Mouse (Mus musculus): ENCODE measurements around the gene Fgf22.
"Not testable (repeated sequence)": the region's sequence is repeated elsewhere in the genome, so short reads cannot be mapped to it uniquely, and the experiment has no call there.

Fgf22 gene

DNA sequence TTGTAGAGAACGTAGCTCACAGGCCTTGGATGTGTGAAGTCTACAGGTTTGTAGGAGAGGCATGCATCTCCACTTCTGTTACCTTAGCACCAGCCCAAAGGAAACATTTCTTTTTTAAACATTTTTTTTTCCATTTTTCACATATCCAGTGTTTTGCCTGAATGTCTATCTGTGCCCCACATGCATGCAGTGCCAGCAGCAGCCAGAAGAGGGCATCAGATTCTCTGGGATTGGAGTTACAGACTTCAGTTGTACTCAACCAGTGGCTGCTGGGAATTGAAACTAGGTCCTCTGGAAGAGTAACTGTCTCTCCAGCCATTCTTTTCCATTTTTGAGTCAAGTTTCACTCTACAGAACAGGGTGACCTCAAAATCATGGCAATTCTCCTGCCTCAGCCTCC lies 22.4 kb upstream of the Fgf22 start:
- no peak for DNase-seq (ENCODE audit: low spot score)

DNA sequence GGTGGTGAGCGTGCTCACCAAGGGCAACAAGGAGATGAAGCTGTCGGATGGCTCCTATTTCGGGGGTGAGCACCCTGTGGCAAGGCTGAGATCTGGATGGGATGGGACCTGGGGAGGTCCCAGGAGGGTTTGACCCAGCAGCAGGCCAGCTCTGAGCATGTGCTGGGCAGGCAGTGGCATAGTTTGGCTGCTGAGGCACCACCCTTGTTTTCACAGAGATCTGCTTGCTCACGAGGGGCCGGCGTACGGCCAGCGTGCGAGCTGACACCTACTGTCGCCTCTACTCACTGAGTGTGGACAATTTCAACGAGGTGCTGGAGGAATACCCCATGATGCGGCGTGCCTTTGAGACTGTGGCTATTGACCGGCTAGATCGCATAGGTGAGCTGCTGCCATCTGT lies 21.0 kb upstream of the Fgf22 start:
- no peak for DNase-seq (ENCODE audit: low spot score)

DNA sequence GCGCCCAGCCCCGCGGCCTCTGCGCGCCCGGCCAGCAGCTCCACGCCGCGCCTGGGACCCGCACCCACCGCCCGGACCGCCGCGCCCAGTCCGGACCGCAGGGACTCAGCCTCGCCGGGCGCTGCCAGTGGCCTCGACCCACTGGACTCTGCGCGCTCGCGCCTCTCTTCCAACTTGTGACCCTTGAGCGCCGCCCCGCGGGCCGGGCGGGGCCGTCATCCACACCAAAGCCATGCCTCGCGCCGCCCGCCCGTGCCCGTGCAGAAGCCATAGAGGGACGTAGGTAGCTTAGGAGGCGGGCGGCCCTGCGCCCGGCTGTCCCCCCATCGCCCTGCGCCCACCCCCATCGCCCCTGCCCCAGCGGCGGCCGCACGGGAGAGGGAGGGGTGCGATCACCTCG lies 19.5 kb upstream of the Fgf22 start:
- DNase-seq (ENCODE audit: low spot score) = no peak

DNA sequence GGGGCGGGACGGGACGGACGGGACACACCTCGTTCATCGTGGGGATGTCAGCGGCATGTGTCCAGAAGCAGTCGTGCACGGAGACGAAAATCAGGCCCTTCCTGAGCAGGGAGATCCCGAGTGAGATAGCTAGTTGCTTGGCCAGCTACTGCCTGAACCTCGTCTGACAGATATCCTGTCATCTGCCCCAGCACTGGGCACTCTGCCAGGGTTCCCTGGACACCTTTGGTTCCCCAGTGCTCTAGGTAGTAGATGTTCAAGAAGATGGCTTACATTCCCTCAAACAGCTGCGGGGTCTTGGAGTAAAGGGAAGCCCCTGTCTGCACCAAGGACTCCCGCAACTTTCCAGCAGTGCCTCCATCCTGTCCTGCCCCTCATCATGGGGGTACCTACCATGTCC lies 18.2 kb upstream of the Fgf22 start:
- DNase-seq (ENCODE audit: low spot score) = no peak

DNA sequence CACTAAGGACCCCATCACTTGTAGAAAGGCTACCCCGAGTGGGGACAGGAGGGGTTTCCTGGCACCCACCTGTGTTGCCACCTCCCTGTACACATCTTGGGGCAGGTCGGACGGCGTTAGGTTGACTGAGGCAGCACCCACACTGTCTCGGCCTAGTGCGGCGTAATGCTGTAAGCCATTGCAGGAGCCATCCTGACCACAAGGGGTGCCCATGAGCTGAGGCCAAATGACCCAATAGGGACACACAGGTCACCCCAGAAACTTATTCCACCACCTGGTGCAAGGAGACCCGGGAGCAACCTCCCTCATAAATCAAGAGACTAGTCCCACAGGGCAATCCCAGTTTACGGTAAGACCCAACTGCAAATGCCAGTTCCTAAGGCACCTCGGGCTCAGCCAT lies 16.6 kb upstream of the Fgf22 start:
- DNase-seq (ENCODE audit: low spot score) = peak; percentile 69

DNA sequence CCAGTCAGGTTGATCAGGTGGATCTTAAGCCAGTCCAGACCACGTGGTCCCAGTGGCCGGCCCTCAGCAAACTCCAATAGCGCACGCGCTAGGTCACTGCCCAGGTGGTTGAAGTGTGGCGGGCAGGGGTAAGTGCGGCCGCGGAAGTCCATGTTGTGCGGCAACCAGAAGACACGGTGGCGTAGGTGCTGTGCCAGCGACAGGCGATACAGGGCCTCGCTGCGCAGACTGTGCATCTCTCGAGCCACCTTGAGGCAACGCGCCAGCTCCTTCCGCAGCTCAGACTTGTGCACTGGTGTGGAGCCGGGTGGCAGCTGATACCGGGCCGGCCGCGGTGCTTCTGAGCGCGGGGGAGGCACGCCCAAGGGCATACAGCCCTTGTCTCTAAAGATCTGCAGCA lies 15.6 kb upstream of the Fgf22 start:
- no peak for DNase-seq (ENCODE audit: low spot score)

DNA sequence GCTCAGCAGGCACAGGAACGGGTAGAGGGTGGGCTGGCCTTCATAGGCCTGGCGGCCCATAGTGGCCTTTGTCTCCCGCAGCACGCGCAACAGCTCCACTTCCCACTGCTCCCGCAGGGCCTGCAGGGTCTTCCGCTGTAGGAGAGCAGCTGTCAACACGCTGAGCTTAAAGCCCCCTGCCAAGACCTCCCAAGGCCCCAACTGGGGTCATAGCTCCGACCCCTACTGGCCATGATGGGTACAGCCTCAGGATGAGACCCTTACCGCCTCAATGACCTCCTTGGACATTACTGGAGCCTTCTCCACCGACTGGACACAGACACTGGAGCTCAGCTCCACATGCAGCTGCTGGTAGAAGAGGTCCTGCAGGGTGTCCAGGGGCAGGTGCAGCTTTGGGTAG lies 14.0 kb upstream of the Fgf22 start:
- peak; percentile 42 for DNase-seq (ENCODE audit: low spot score)

DNA sequence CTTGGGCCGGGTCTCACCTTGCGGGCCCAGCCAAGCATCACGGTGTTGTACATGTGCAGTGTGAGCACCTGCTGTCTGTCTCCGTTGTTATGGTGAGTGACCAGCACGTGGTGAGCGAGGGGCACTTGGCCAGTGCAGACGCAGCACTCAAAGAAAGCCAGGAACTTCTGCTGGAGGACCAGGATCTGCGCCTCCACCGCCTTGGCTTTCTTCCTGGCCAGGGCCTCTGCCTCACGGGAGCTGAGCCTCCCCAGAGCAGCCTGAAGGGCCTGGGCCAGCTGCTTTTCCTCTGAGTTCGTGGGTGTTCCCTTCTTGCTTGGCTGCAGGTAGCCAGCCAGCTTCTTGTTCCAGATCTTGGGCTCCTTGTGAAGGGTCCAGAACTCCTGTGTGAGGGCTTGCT lies 11.7 kb upstream of the Fgf22 start:
- DNase-seq (ENCODE audit: low spot score) = peak; percentile 39

DNA sequence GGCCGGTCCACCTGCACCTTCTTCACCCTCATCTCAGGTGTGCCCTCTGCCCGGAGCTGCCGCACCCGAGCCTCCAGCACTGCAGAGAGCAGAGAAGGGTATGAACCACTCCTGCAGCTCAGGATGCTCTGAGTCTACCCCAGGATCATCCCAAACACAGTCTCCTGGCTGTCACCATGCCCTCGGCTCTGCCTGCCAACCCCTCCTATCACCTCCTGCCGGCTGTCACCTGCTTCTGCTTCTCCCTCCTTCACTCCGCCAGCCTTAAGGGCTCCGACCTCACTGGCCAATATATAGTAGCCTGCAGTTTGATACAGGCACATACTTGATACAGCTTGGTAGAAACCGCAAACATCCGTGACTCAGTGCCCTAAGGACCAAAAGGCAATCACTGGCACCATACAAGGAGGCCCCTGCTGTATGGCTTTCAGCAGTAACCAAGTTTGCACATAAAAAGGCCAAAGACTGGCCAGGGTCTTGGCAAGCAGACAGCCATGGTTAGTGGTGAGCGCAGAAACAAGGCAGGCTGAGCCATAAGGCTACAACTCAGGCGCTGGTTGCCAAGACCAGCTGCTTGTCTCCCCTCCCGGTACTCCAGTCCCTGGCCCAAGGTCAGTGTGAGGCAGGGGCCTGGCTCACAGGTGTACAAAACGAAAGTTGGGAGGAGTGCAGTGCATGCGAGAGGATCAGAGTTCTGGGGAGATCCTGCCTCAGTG lies 11.1 kb upstream of the Fgf22 start:
- no peak for DNase-seq (ENCODE audit: low spot score)

DNA sequence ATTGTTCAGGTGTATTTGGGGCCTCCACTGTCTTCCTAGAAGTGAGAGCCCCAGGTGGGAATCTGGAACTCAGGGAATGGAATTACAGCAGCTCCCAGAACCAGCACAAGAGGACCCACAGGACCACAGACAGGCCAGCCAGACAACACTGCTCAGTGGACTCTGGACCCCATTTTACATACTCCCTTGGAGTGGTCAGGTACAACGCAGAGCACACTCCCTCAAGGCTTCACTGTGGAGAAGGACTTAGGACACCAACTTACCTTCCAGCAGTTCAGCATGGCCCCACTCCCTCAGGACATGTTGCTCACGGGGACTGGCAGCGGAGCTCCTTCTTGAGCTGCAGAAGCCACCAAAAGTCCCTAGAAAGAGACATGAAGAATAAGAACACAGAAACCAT lies 9.5 kb upstream of the Fgf22 start:
- DNase-seq (ENCODE audit: low spot score) = no peak

DNA sequence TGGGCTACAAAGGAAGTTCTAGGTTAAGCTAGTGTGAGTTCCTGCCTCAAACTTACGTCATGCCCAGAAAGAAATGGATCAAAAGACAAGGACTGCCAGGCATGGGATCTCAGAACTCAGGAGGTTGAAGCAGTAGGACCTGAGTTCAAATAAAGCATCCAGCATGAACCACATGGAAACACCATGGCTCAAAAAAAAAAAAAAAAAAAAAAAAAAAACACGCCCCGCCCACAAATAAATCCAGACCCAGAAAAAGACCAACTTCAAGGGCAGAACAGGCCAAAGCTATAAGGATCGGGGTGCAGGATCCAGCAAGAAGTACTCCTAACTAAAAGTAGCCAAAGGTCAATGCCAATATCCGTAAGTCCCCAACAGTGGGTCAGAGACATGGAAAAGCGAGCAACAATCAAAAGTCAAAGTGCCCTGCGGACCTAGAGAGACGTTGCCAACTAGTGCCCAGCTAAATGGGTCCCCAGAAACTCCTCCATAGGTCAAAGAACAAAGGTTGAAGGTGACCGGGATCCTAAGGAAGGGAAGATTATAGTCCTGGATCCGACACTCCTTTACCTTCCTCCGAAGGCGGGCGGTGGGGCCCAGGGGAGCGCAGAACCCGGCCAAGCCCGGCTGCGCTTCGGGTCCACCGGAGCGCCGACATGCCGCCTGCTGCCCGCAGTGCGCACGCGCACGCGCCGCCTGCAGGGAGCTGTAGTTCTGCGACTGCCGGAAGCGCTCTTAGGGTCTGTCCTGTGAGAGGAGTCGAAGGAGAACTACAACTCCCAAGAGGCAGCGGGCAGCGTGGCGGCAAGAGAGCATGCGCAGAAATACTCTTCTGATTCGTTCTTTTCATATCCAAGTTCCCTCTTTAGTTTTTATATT lies 8.7 kb upstream of the Fgf22 start, which contains the start of gene Polrmt:
TSS of gene Polrmt (minus strand) at position 684 of the 876 bp plus-strand sequence.
- DNase-seq (ENCODE audit: low spot score) = peak; percentile 95

DNA sequence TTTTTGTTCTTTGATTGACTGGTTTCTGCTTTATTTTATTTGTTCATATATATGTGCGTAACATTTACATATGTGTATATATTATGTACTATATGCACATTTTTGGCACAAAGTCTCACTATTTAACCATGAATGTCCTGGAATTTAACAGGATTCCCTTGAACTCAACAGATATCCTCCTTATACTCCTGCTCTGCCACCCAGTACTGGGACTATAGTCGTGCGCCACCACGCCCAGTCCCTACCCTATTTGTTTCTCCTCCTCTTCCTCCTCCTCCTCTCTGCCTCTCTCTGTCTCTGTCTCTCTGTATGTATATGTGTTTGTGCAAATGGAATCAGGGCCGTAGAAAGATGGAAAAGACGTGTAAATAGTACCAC lies 8.1 kb upstream of the Fgf22 start:
- DNase-seq (ENCODE audit: low spot score) = no peak

DNA sequence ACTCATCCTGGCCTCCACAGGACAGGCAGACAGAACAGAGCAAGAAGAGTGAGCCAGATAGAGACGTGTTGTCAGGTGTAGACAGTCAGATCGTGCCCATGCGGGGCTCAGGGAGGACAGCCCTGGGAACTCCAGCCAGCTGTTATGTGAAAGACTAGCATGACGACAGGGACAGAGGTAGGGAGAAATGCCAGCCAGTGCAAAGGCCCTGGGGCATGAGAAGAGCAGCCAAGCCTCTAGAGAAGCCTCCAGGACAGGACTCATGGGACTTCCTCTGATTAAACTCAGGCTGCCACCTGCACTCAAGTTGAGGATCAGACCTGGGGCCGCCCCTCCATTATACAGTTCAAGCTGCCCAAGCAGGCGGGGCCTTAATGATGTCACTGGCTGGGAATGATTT lies 6.4 kb upstream of the Fgf22 start:
- DNase-seq (ENCODE audit: low spot score) = no peak

DNA sequence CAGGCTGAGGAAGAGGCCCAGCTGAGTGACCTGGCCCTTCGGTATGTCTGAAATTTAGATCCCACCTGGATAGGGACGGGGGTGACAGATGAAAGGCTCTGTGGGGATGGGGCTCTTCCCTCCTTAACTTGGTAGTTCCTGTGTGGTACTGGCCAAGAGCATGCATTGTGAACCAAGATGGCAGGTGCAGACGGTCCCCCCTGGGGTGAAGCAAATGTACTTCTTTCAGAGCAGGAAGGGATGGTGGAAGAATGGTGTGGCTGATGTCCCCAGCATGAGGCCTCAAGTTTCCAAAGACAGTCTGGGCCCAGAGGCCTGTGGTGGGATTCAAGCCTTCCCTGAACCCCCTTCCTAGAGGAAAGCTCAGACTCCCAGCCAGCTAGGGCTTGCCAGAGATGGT lies 978 bp downstream of the Fgf22 start:
- DNase-seq (ENCODE audit: low spot score) = no peak

DNA sequence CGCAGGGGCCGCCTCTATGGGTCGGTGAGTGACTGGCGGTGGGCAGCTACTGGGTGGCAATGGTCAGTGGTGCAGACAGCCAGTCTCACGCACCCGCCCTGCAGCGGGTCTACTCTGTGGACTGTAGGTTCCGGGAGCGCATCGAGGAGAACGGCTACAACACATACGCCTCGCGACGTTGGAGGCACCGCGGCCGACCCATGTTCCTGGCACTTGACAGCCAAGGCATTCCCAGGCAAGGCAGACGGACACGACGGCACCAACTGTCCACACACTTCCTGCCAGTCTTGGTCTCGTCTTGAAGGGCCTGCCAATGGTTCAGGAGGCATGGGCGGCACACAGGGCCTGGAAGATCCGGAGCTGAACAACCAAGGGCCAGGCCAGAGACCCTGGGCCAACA lies 1.8 kb downstream of the Fgf22 start:
- no peak for DNase-seq (ENCODE audit: low spot score)

DNA sequence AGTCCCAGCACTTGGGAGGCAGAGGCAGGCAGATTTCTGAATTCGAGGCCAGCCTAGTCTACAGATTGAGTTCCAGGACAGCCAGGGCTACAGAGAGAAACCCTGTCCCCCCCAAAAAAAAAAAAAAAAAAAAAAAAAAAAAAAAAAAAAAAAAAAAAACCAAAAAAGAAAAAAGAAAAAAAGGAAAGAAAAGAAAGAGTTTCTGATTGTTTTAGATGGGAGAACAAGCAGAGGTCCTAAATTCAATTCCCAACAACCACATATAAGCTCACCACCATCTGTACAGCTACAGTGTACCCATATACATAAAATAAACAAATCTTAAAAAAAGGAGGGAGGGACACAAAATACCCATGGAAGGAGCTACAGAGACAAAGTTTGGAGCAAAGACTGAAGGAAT lies 4.8 kb downstream of the Fgf22 start:
- DNase-seq (ENCODE audit: low spot score) = not testable (repeated sequence)

DNA sequence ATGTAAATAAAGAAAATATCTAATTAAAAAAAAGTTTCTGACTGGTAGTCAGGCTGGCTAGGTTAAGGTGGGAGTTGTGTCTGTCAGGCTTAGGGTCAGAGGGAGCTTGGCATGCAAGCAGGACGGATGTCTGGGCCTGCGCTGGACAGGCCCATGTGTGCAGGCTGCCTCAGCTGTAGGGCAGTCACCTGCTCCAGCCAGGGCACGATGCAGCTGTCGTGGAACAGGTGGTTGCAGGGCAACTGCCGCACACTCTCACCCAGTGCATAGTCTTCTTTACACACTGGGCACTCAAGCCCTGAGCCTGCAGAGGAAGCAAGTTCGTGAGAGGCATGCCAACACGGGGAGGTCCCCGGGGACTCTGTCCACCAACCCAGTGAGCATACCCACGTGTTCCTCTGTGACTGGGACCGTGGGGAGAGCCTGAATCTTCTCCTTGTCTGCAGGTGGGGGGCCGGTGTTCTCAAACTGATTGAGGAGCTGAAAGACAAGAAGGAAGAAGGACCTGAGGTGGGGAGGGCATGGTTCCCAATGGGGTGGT lies 5.8 kb downstream of the Fgf22 start:
- DNase-seq (ENCODE audit: low spot score) = no peak

DNA sequence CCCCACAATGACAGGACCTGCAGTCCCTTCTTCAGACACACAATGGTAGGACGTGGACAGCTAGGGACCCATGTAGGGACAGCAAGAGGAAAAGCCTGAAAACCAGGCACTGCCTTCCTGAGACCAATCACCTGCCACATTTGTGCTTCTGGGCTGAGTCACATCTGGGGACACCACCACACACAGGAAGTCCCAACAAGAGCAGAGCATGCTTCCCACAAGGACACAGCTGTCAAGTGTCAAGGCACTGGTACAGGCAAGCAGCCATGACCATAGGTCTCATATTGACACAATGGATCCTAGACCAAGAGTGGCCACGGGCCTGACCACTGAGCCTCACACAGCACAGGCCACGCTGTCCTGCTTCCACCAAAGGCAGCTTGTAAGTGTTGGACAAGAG lies 8.0 kb downstream of the Fgf22 start:
- DNase-seq (ENCODE audit: low spot score) = no peak

DNA sequence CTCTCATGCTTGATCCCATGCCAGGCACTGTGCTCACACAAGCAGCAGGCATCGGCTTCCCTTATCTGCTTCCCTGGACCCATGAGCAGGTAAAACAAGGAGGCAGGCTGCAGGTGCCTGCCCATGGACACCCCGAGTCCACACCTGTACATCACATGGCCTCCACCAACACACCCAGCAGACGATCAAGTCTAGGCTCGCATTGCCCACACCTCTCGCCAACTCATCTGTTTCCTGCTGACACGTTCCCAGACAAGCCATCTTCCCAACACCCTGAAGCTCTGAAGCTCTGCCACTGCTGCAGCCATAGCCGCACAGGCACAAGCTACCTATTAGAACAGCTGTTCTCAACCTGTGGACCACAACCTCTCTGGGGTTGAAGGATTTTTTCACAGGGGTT lies 9.4 kb downstream of the Fgf22 start:
- no peak for DNase-seq (ENCODE audit: low spot score)

DNA sequence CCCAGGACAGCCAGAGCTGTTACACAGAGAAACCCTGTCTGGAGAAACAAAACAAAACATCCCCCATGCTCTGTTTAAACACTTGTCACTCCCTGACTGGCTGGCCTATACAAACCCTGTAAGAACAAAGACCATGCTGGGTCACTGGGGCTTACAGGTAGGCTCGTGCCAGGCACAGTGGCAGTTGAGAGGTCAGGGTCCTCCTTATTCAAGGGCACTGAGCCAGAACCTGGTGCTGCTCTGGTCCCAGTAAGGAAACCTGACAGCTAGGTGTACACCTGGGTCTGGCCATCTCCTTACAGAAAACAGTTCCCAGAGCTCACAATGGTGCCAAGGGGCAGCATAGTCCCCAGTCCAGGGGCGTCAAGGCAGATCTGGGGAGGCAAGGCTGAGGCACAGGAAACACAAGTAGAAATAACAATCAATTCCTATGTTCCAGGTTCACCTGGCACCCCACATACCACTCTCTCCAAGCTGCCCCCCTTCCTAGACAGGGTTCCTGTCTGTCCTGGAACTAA lies 10.4 kb downstream of the Fgf22 start:
- DNase-seq (ENCODE audit: low spot score) = no peak

DNA sequence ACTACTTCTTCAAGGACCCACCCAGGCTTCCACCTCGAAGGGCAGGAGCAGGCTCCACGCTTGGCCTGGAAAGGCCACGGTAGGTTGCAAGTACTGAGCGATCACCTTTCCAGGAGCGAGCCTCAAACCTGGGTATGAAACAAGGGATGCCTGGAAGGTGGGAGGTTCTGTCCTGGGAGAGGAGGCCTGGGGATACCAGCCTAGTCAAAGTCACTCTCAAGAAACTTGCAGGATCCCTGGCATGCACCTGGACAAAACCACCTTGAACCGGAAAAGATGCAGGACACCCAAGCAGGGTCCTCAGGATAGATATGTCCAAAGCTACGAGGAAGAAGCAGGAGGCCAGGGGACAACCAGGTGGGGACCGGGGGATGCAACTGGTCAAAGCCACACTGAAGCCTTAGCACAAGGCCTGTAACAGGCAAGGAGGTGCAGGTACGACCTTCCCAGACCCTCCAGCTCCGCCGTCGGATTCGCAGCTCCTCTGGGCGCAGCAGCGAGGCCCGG lies 11.2 kb downstream of the Fgf22 start:
- no peak for DNase-seq (ENCODE audit: low spot score)

DNA sequence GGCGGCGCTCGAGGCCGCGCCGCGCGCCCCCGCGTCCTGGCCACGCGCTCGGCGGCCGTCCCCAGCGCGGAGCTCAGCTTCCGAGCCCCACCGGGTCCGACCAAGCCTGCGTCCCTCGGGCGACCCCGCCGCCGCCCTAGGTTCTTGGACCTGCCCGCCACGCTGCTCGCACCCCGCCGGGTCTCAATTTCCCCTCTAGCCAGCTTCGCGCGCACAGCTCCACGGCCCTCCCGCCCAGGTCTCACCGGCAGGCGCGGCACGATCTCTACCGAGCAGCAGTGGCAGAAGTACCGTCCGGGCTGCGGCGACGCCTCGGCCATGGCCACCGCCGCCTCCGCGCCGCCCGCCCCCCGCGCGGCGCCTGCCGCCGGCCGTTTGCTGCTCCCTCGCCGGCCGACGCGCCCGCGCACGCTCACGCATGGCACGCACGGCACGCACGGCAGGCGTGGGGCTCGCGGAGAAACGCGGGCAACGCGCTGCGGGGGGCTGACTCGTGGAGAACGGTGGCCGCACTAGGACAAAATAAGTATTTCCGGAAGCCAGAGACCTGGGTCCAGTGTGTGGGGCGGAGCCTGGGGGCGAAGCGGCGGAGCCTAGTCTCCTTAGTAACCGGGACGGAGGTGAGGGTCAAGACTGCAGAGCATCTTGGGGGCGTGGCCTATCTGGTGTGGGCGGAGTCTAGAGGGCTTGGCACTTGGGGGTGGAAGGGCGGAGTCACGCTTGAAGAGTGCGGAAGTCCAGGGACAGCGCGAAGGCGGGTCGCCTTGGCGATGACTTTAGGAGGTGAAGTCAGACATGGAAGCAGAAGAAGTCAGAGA lies 11.8 kb downstream of the Fgf22 start, which contains the start of gene Rnf126:
TSS of gene Rnf126 (minus strand) at position 445 of the 818 bp plus-strand sequence.
- DNase-seq (ENCODE audit: low spot score) = peak; percentile 100
